Mouse (Mus musculus) bone marrow, adult 2 months (tissue): ENCODE results near the gene Gkn1.

Source experiments
- CTCF ChIP-seq: fragments of 200-500 bp; IDR thresholded peaks from 2 replicates; pipeline ENCODE4 v1.5.1; 2011; ENCODE audit warnings: low read length, control low read depth; ENCODE audit not compliant: control insufficient read depth, insufficient read depth
- POLR2A ChIP-seq: fragments of 200-500 bp; IDR thresholded peaks from 2 replicates; pipeline ENCODE4 v1.6.1; 2011; ENCODE audit warnings: low read depth, mild to moderate bottlenecking, control low read depth, low read length, borderline replicate concordance; ENCODE audit not compliant: control insufficient read depth

GRCm38 (mm10) chr6:87393466-87394205 lies 42.9 kb upstream of the Gkn1 start:
- TF ChIP-seq CTCF (no peak), POLR2A (no peak)
